Mouse (Mus musculus) urinary bladder, postnatal 10 days (tissue): ENCODE results near the gene Crybg3.

Experiments used
- DNase-seq: peaks from one replicate; pipeline ENCODE4 v3.0.0; 2022; ENCODE audit warnings: low spot score

The Crybg3 gene

DNA sequence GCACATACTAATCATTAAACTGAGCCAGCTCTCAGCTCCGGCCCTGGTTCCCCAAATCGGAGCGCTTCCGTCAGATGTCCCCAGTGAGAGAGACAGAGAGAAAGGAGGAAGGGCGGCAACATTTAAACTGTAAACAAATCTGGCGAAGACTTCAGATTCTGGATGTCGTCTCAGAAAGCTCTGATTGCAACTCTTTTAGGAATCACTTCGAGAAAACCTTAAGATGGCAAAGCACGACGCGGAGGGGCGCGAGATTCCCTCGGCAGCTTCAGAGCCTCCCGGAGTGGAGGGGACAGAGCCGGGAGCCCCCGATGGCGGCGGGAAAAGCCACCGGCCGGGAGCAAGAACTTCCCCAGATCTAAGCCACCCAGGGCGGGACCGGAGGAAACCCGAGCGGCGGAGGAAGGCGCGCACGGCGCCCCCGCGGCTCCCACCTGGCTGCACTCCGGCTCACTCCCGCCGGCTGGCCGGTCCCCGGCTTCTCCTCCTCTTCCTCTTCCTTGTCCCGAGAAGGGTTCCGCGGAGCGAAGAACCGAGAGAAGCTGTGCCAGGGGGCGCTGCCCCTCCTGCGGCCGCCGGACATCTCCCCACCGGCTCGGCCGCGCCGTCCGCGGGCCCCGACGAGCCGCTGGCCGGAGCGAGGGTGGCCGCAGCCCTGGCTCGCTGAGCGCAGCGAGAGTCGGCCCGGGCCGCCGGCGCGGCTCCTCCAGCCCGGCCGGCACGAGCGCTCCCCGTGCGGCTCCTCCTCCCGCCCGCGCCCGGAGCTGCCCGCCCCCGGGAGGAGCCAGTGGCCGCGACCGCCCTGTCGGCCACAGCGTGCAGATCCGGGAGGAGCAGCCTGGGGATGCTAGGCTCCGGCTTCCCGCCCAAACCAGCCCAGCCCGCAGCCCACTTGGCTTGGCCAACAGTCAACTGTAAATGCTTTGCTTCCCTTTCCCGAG, at the start of gene Crybg3:
Gene Crybg3, minus strand, starts transcription at position 669 of the 941 bp plus-strand sequence.
- DNase-seq, result peak; percentile 54

DNA sequence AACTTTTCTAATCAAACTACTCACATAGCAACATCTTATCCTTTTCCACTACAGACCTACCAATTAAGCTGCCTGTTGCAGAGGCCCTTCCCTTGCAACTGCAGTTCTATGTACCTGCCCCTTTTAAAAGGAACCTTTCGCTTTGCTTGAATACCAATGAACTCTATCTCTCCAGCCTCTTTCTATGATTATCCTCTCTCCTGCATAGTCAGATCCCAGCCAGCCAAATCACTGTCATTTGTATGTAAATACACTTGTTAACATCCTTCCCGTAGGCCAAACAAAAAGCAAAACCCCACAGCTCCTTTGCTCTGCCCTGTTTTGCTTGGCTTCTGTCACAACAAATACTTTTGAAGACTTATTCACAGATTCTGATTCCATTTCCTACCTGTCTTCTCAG, 43.0 kb upstream of the Crybg3 start:
- DNase-seq, result no peak

DNA sequence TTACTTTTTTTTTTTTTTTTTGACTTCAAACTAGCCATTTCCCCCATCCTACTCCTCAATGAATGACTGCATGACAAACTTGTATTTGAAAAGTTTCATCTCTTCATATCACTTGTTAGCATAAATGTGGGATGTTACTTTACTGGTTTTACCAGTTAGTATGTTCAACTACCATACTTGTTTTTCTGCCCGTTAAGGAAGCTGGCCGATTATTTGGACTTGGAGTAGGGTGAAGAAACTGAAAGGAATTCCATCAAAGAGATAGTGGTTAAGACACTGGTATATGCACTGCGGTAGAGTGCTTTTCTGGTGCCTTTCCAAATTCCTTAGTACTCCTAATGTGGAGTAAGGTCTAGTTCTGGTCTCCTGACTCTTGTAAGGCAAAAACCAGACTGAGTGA, 39.2 kb upstream of the Crybg3 start:
- DNase-seq, result no peak

DNA sequence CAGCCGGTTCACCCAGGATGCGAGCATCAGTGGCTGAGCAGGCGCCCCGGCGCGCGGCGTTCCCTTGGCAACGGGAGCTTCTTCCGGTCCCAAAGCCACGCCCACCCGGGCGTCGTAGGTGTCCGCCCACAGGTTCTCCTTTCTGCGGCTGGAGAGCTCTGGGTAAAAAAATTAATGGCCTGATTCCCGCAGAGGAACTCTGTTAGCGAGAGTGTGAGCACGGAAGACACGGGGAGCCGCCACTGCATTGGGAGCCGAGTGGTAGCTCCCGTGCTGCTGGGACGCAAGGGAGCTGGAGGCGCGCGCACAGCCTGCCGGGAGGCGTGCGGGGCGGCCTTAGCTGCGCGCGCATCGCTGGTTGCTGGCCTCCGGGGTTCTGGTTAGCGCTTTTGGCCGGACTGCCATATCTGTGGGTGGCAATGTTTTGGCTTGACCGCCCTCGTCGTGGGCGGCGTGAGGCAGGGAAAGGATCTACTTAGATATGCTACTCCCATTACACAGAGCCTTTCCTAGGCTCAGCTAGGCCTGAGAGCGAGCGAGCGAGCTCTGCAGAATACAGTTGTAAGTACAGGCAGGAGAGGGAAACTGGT, 38.4 kb upstream of the Crybg3 start, which contains the start of gene Arl6:
Gene Arl6, minus strand, starts transcription at position 290 of the 590 bp plus-strand sequence.
- DNase-seq, result peak; percentile 64

DNA sequence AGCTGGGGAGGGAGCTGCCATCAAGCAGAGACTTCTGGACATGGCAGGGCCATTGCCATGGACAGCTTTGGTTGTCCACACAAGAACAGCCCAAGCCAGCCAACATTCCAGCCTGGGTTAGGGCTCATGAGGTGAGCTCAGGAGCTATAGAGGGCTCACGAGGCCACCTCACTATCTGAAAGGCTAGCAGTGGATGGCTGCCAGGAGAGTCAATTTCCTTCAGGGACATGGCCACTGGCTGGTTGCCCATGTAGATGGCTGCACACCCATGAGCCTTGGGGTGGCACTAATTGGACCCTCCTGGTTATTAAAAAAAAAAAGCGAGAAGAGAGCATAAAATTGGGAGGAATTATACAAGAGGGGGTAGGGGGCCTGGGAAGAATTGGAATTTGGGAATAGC, 33.8 kb upstream of the Crybg3 start:
- no peak for DNase-seq

DNA sequence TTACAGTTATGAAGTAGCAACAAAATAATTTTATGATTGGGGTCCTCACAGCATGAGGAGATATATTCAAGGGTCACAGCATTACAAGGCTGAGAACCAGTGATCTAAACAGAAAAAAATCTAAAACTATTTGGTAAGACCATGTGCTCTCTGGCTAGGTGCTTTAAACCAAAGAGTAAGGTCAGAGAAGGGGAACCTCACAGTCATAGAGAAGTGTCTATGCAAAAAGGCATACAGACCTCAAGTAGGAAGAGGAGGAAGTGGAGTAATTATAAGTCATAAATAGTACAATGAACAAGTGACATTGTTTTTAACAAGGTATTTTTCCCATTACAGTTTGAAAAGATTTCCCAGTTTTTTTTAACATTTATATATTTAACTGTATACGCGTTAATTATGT, 20.8 kb upstream of the Crybg3 start:
- no peak for DNase-seq

DNA sequence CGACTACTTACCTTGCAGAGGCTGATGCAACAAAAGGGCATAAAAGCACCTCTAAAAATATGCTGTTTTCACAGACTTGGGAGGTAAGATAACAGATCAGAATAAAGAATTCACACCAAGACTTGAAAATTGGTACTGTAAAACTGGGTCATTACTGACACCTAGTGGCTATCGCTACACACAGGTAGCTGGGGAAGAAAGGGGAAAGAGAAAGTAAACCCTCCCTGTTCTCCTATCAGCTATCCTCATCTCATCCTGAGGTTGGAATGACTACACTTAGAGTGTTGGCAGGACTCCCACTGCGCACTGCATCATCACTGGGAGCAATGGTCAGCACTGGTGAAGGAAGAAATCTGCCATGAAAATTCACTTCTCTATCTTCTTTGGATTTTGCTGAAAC, 16.4 kb upstream of the Crybg3 start:
- DNase-seq, result no peak

DNA sequence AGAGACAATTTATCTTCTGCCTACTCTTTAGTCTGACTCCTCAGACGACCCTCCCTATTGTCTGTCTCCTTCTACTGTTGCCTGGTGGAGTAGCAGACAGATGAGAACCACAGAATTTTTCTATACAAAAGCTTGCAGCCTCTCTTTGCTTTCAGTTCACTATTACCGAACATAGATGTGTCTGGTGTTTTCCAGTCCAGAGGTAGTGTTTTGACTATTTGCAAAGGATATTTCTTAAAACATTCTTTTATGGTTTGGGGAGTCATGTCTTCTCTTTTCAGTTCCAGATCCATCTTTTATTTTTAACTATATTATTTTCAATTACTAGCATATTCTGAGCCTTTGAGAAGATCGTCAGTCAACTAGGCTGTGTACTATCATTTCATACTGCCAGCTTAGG, 14.9 kb upstream of the Crybg3 start:
- no peak for DNase-seq

DNA sequence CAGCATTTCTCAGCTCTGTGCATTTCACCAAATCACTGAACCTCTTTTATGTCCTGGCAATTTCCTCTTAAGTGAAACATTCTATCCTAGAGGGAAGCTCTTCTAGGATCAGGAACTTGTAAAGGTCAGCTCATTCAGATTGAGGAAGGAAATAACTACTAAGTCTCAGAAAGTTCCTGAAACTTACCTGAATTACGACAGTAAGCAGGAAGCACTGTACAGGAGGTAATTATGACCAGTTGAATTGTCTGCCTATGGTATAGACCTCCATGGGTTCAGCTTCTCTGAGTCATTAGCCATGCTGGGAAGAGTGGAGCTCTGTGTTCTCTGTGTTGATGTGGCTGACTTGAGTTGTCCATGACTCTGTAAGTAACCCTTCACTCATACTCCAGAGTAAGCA, 10.0 kb upstream of the Crybg3 start:
- DNase-seq, result no peak

DNA sequence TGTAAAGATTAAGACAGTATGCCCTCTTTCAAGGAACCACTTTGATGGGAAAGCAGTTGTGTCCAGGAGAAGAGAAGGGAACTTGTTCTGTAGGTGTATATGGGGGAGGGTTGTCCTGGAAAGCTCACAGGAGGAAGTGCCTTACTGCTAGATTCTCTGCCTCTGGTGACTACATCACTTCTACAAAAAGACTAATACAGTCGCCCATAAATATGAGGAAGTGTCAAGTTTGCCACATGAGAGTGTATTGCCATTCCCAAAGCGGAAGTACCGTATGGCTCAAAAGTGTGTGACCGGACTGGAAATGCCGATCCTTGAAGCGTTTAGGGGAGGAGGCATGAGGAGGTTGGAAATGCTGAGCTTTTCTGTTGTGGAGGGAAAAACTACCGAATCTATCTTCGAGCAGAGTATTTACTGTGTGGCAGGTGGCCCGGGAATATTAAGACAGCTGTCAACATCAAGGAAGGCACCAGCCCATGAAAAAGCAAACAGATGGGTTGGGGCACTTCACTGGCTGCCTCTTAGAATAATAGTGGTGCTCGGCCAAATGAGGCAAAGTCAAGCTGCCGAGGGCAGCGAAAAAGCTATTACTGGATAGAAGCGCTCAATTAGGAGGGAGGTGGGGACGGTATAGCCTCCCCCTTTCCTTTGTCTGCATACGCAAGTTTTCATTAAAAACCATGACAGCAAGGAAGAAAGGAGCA, 3.5 kb upstream of the Crybg3 start:
- DNase-seq, result no peak

DNA sequence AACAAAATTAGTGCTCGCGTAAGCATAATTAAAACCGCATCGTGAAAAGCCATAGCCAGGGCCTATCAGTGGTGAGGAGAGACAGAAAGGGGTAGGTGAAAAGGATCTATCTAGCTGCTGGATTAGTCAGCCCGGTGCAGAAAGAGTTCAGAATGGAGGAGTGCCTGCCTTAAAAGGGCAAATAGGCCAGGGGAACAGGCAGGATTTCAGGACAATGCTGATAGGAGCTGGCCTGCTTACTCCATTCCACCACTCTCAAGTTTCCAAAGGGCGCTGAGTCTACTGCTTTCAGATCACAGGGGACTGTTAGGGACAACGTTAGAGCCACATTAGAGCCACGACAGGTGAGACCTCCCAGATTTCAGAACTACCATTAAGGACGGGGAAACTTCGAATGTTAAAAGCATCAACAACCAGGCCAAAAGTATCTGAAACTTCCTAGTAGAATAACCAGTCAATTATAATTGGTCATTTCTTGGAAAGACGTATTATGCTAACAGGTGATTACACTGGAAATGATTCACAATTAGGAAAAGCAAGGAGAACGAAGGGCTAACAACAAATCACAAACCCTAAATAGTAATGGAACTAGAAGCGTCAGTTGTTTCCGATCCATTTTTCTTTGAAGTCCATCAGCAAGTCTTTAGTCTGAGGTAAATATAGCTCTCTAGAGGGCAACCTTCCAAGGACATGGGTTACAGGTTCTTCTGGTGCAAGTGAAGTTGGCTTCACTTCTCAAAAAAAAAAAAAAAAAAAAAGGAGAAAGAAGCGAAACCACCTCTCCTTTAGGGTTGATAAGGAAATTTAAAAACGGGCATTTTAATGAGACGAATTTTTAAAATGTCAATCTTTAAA, 1.1 kb downstream of the Crybg3 start:
- no peak for DNase-seq

DNA sequence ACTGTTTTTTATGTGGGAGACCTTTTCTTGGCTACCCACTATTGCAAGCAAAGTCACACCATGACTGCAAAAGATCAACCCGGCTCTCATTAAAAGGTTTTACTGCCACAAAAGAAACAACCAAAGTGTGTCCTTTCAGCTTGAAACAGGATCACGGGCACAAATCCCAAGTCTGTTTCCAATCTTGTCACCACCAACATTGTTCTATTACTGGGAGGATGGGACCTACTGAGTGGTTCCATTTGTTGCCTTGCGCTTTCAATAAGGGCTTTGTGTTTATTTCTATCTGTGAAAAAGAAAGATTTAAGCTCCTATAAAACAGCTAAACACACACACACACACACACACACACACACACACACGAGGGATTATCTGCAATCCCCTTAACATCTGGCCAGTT, 1.8 kb downstream of the Crybg3 start:
- no peak for DNase-seq

DNA sequence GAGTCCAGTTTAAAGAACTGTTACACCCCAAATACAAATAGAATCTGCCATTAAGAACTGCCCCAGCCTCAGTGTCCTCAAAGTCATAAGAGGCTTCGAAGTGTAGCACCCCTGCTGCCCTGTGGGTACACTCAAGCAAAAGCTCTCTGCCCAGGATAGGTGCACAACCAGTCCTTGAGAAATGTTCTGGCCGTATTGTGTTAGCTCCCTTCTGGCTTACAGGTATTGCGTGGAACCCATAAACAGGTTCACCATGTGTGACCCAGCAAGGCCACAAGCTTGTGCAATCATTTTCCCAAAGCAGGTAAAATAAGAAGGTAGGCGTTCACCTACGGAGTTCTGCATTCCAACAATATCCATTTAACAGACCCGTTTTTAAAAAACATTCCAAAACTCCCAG, 3.5 kb downstream of the Crybg3 start:
- DNase-seq, result no peak

DNA sequence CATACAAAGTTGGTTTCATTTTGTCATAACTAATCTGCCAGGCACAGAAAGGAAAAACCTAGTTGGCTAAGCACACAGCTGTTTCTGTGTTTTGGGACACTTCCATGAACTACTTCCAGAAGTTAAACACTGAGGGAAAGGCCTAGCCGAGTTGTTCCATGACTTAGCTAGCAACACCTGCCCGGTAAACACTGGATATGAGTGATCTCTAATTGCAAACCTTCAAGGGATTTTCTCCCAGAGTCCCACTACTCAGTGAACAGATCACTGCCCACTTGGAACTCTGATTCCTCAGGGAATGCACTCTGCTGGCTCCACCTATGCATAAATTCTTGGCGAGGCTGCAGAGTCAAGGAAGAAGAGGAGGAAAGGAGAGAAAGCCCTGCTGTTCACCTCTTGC, 6.1 kb downstream of the Crybg3 start:
- no peak for DNase-seq

DNA sequence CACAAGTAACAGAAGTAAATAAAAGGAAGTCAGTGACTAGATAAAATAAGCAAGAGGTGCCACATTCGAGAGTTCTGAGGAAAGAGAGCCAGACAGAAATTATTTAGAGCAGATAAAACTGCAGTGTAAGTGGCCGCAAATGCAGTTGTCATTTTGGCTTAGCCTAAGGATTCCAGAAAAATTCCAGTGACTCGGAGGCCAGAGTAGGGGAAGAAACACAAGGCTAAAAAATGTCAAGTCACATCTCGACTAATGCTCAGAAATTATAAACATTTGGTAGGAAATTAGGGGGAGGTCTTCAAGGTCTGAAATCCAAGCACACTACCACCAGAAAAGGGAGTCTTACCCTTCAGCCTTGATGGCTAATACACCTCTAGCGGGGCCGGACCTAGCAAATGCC, 10.0 kb downstream of the Crybg3 start:
- DNase-seq, result no peak

DNA sequence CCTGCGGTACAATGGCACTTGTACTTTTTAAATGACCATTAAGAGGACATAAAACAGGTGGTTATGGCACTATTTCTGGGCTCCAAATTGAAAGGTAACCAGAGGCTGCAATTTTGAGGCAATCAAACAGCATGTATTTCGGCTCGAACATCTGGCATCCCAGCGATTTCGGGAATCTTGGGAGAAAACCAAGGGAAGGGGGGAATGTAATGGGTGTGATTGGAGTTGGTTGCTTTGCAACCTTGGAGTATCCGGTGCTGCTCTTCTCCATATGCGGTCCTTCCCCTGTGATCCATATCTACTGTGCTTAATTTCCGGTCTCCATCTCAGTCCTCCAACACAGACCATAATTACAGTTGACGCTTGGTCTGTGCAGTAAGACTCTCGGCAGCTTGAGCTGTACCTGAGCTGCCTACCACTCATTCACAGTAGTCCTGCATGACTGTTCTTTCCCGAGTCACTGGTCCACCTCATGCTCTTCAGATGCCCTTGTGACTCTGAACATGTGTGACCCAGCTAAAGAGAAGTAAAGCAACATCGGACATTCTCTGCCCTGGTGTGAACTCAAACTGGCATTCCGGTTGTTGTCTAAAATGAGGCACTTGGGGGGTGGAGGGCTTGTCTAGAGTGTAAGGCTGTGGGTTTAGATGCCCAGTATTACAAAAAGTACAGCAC, 12.3 kb downstream of the Crybg3 start:
- DNase-seq, result no peak

DNA sequence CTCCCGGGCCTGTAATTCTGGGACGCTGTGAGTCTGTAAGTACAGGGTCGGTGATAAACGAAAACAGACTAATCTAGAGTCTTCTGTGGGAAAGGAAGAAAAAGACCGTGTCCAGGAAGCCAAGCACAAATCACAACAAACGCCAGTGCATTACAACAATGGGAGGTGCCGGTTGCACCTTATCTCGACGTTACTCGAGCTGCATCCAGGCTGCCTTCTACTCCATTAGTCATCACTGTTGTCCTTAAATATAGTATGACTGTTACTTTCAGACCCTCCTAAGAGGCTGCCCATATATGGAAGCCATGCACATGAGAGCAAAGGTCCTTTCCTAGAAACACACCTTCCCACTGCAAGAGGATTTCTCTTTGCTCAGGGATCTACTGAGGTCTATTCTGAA, 13.0 kb downstream of the Crybg3 start:
- no peak for DNase-seq

DNA sequence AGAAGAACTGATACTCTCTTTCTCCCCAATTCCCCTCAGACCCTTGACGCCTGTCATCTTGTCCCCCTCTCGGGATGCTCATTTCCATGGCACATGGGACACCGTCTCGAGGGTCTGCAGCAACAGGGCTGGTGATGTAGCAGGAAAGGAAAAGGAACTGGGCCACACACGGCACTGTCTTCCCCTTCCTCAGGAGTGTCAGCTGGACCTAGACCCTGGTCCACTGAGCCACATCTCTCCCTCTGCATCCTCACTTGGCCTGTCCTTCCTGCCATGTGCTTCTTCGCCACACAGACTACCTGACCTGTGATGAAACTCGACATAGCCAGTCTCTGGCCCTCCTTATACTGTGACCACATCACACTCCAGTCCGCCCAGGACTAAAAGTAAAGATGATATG, 13.9 kb downstream of the Crybg3 start:
- DNase-seq, result no peak

DNA sequence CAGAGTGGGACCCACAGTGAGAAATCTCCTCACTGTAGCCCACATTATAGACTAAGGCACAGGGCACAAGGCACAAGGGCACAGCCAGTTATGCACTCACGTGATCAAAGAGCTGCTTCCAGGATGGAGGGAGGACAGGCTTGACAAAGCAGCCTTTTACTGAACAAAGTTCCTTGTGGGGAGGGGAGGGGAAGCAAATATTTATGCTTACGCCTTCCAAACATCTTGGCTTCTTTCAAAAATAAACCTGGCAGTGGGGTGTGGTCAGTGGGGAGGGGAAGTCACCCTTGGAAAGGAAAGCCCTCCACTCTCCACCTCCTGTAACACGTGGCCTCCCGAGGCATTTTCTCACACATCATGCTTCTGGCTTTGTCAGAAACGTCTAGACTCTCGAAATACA, 14.5 kb downstream of the Crybg3 start:
- no peak for DNase-seq

DNA sequence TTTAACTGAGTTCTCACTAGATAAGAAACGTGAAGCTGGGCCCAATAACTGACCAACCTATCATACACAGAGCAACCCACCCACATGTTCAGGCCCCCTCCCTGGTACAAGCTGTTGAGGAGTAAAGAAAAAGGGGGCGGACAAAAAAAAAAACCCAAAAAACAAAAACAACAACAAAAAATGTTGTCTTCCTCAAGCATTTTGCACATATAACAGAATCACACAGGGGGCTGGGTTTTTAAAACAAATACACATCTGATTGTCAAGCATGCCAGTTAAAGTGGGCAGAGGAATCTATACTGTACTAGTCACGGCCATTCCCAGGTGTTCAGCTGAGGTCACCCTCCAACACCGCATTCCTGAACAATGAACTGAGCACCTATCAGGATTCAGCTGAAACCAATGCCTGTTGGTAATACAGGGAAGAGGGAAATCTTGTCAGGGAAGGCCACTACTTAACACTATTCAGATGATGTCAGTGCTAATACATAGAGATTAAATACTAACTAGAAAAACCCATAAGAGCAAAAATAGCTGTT, 15.0 kb downstream of the Crybg3 start:
- no peak for DNase-seq

DNA sequence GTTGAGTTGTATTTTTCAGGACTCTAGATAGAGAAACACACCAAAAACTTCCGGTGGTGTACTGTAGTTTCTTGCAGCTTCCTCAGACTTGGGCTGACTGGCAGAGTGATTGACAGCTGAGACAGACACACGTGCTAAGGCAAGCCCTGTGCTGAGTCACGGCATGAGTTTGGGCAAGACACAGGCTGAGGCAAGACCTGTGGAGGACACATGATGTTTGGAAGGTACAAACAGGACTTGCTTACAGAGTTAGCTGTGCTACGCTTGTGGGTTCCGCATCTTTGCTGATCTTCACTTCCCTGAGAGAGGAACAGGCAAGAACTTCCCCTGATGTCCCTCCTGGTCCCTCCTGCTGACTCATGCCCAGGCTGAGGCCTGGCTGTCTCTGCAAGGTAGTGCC, 17.3 kb downstream of the Crybg3 start:
- no peak for DNase-seq
